Mouse (Mus musculus) stomach, postnatal 0 days (tissue): Measurements from ENCODE around the gene Lcn2.

Source experiments
- CTCF ChIP-seq: IDR thresholded peaks from 2 replicates; pipeline ENCODE4 v1.5.1; 2016; ENCODE audit warnings: antibody characterized with exemption, low read depth, mild to moderate bottlenecking, moderate library complexity
- EP300 ChIP-seq: optimal IDR thresholded peaks from 2 replicates; pipeline ENCODE3; 2016; ENCODE audit warnings: antibody characterized with exemption

DNA sequence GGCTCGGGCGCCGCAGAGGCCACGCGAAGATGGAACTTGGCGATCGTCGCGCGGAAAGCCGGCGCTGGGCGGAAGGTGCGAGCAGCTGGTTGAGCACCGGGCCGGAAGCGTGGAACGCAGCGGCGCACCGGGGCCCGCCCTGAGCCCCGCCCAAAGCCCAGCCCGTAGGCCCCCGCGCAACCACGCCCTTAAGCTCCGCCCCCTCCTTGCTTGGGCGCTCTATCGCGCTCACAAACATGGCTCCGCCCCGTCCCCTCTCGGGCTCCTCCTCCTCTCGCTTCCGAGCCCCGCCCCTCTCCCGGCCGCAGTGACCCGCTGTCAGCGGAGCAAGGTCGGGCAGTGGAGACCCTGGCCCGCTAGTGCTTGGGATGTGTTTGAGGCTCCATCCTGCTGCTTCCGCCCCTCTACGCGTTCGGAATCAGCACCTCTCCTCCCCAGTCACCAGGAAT lies 6.3 kb downstream of the Lcn2 start, which contains the start of gene 1110008P14Rik:
- no peak for TF ChIP-seq CTCF
- no peak for TF ChIP-seq EP300
